Mouse (Mus musculus) cortical plate, adult 2 months (tissue): ENCODE measurements around the gene Pnpo.
A peak's percentile ranks its signal among the peaks of the same experiment; 100 is the strongest.

Experiments used
- CTCF ChIP-seq: fragments of 200-500 bp; IDR thresholded peaks from 2 replicates; pipeline ENCODE4 v1.5.1; 2011; ENCODE audit warnings: mild to moderate bottlenecking, control low read depth, low read length; ENCODE audit not compliant: insufficient read depth; ENCODE audit errors: extremely low read depth
- POLR2A ChIP-seq: fragments of 200-500 bp; IDR thresholded peaks from 2 replicates; pipeline ENCODE4 v1.6.1; 2011; ENCODE audit warnings: mild to moderate bottlenecking, low read length, control low read depth; ENCODE audit not compliant: insufficient read depth; ENCODE audit errors: extremely low read depth

DNA sequence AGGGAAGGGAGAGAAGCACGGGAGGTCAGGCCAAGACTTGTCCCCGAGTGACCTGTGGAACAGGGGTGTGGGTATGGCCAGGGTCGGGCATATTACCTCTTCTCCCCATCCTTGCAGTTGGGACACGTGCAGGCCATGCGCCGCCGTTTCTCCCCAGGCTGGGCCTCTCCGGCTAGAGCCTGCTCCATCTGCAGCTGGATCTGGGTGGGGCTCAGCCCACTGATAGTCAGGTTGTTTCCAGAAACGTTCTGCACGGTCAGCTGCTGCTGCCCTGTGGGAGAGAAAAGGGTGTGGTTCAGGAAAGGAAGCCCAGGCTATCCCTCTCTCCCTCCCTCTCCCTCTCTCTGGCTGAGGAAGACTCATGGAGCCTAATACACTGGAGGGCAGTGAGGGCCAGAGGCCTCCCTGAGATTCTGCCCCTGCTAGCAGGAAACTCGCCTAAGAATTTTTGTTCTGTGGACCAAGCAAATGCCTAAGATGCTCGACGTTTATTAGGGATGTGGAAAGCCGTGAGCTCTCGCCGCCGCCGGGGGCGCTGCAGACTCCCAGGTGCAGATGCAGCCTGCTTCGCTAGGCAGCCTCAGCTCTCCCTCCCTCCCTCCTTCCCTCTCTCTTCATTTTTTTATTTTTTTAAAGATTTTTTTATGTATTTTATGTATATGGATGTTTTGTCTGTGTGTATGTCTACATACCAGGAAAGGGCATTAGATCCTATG lies 12.4 kb upstream of the Pnpo start:
- TF ChIP-seq POLR2A (no peak), CTCF (0 out of 2 replicates have a peak, but pooled peaks have one; percentile 29)
